Mouse (Mus musculus): ENCODE data around the gene Hs3st5. TPM values are rescaled to one million over a fixed set of nuclear protein-coding genes. Genes with fewer than 3 reads are reported as not detected.

The Hs3st5 gene
- total and polyA plus RNA-seq, 2 experiments from 2014 or later = 13.0 to 19.2 TPM

DNA sequence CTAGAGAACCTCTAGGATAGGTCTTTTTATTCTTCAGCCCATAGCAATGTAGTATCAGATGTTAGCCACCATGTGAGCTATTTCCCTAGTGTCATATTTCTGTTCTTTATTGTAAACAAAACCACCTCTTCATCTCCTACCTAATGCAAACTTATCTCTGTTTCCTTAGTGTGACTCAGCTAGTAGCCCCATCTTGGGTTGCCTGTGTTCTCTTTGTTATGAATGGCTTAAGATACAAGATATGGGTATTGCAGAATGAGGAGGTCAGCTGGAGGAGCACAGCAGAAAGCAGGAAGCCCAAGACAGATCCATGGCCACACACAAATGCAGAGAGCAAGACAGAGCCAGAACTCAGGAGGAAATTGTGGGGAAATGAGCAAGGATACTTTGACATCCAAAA is 288.7 kb downstream of the Hs3st5 start:
- no peak for DNase-seq
- H3K36me3 ChIP-seq (ENCODE audit: insufficient read depth) = no peaks in the 10 kb centered on the region
- H3K9ac ChIP-seq = no peak overlapping the region
- no peak for TF ChIP-seq CTCF (IDR thresholded peaks at IDR 0.05; ENCODE audit: low read depth)
- no peaks in the 10 kb centered on the region for H3K4me1 ChIP-seq (ENCODE audit: insufficient read depth)
- no peak overlapping the region for H3K4me3 ChIP-seq (ENCODE audit: low read depth, low read length)
- H3K4me2 ChIP-seq (ENCODE audit: low read depth) = no peak overlapping the region
- ATAC-seq = no peak
- no peaks in the 10 kb centered on the region for H3K9me3 ChIP-seq (ENCODE audit: low read length)
- H3K27ac ChIP-seq (ENCODE audit: low read depth, low read length) = no peak overlapping the region
- no peaks in the 10 kb centered on the region for H3K27me3 ChIP-seq (ENCODE audit: insufficient read depth, low read length)

DNA sequence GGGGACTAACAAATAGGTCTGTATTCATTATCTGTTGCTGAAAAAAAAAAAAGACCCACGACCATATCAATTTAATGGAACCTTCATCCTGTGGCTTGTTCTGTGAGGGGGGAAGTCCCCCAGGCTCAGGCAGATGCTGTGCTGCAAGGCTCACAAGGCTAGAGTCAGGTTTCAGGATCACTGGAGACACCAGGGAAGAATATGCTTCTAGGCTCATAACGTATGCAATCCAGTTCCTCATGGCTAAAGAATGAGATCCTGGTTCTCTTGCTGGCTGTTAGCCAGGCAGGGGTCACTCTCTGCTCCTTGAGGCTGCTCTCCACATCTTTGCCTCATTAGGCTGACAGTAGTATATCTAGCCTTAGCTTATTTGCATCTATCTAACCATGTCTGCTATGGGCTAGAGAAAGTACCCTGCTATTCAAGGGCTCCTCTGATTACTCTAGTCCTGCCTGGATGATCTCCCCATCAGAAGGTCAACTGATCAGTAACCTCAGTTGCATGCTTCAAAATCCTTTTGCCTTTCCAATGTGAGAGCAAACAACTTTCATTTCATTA is 294.4 kb downstream of the Hs3st5 start:
- no peak for ATAC-seq
- H3K4me2 ChIP-seq (ENCODE audit: low read depth) = no peak overlapping the region
- no peak for DNase-seq
- H3K4me3 ChIP-seq (ENCODE audit: low read depth, low read length) = no peak overlapping the region
- no peak overlapping the region for H3K9ac ChIP-seq
- 30% methylated on average over 2 of the region's 2 CpGs for WGBS
- no peaks in the 10 kb centered on the region for H3K36me3 ChIP-seq (ENCODE audit: insufficient read depth)
- no peaks in the 10 kb centered on the region for H3K27me3 ChIP-seq (ENCODE audit: insufficient read depth, low read length)
- TF ChIP-seq CTCF (IDR thresholded peaks at IDR 0.05; ENCODE audit: low read depth) = no peak
- no peaks in the 10 kb centered on the region for H3K9me3 ChIP-seq (ENCODE audit: low read length)
- no peak overlapping the region for H3K27ac ChIP-seq (ENCODE audit: low read depth, low read length)
- H3K4me1 ChIP-seq (ENCODE audit: insufficient read depth) = no peaks in the 10 kb centered on the region

DNA sequence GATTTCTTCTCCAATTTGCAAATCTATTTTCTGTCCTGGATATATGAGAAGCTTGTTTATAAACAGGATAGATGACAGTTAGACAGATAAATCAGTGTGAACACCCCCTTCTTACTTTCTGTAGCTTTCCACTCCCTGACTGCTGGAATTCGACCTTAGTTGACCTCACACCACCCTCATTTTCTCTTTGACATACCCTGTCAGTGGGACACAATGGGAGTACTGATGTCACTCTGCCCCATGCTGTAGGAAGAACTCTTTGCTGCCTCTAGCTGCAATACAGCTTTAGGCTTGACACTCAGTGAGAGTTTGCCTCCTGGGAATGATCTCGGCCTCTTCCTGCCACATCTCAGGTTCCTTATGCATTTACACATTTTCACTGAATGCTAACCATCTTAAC is 297.1 kb downstream of the Hs3st5 start:
- Histone ChIP-seq H3K27me3 (ENCODE audit: insufficient read depth, low read length) (no peaks in the 10 kb centered on the region), H3K9me3 (ENCODE audit: low read length) (no peaks in the 10 kb centered on the region), H3K4me1 (ENCODE audit: insufficient read depth) (no peaks in the 10 kb centered on the region), H3K4me3 (ENCODE audit: low read depth, low read length) (no peak overlapping the region), H3K27ac (ENCODE audit: low read depth, low read length) (no peak overlapping the region), H3K4me2 (ENCODE audit: low read depth) (no peak overlapping the region), H3K36me3 (ENCODE audit: insufficient read depth) (no peaks in the 10 kb centered on the region), H3K9ac (no peak overlapping the region)
- 0 out of 2 replicates have a peak, but pooled peaks have one; percentile 8 for TF ChIP-seq CTCF (IDR thresholded peaks at IDR 0.05; ENCODE audit: low read depth)
- no peak for ATAC-seq
- 21% methylated on average over 2 of the region's 2 CpGs for WGBS
- no peak for DNase-seq

- no peaks in the 10 kb centered on the region for H3K27me3 ChIP-seq (ENCODE audit: insufficient read depth, low read length)
- no peaks in the 10 kb centered on the region for H3K9me3 ChIP-seq (ENCODE audit: low read length)
- H3K4me2 ChIP-seq (ENCODE audit: low read depth) = no peak overlapping the region
- H3K4me1 ChIP-seq (ENCODE audit: insufficient read depth) = no peaks in the 10 kb centered on the region
- ATAC-seq (no peak), DNase-seq (no peak)
- H3K9ac ChIP-seq = no peak overlapping the region
- no peak overlapping the region for H3K27ac ChIP-seq (ENCODE audit: low read depth, low read length)
- no peak for TF ChIP-seq CTCF (IDR thresholded peaks at IDR 0.05; ENCODE audit: low read depth)
- WGBS = 32% methylated on average over 4 of the region's 4 CpGs
- H3K36me3 ChIP-seq (ENCODE audit: insufficient read depth) = no peaks in the 10 kb centered on the region
- no peak overlapping the region for H3K4me3 ChIP-seq (ENCODE audit: low read depth, low read length)
Measured at GRCm38 (mm10) chr10:36805265-36805664, 298.7 kb downstream of the Hs3st5 start.

- Histone ChIP-seq H3K4me1 (ENCODE audit: insufficient read depth) (no peaks in the 10 kb centered on the region), H3K9me3 (ENCODE audit: low read length) (no peaks in the 10 kb centered on the region), H3K9ac (no peak overlapping the region), H3K27me3 (ENCODE audit: insufficient read depth, low read length) (no peaks in the 10 kb centered on the region), H3K4me2 (ENCODE audit: low read depth) (no peak overlapping the region), H3K36me3 (ENCODE audit: insufficient read depth) (no peaks in the 10 kb centered on the region), H3K4me3 (ENCODE audit: low read depth, low read length) (no peak overlapping the region), H3K27ac (ENCODE audit: low read depth, low read length) (no peak overlapping the region)
- no peak for DNase-seq
- WGBS = 47% methylated on average over 5 of the region's 5 CpGs
- no peak for TF ChIP-seq CTCF (IDR thresholded peaks at IDR 0.05; ENCODE audit: low read depth)
- no peak for ATAC-seq
Measured at GRCm38 (mm10) chr10:36805788-36806187, 299.2 kb downstream of the Hs3st5 start.

- no peaks in the 10 kb centered on the region for H3K27me3 ChIP-seq (ENCODE audit: insufficient read depth, low read length)
- no peaks in the 10 kb centered on the region for H3K4me1 ChIP-seq (ENCODE audit: insufficient read depth)
- DNase-seq (no peak), ATAC-seq (no peak)
- 76% methylated on average over 5 of the region's 5 CpGs for WGBS
- no peak overlapping the region for H3K9ac ChIP-seq
- no peak for TF ChIP-seq CTCF (IDR thresholded peaks at IDR 0.05; ENCODE audit: low read depth)
- no peaks in the 10 kb centered on the region for H3K9me3 ChIP-seq (ENCODE audit: low read length)
- no peak overlapping the region for H3K27ac ChIP-seq (ENCODE audit: low read depth, low read length)
- H3K36me3 ChIP-seq (ENCODE audit: insufficient read depth) = no peaks in the 10 kb centered on the region
- no peak overlapping the region for H3K4me2 ChIP-seq (ENCODE audit: low read depth)
- H3K4me3 ChIP-seq (ENCODE audit: low read depth, low read length) = no peak overlapping the region
Measured at GRCm38 (mm10) chr10:36807007-36807406, 300.4 kb downstream of the Hs3st5 start.

DNA sequence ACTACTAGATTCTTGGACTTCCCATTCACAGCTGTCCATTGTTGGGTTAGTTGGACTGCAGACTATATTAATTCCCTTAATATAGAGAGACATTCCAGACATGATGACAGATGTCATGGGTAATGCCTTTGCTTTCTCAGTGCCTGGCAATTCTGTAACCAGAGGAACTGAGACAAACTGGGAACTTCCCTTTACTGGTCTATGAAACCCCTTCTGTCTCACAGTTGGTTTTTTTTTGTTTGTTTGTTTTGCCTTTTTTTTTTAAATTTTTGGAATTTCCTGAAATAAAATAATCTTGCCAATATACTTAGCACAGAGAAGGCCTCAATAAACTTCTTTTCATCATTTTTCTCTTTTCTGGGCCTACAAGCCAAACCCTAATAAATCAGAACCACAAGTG is 312.3 kb downstream of the Hs3st5 start:
- Histone ChIP-seq H3K27me3 (ENCODE audit: insufficient read depth, low read length) (no peaks in the 10 kb centered on the region), H3K27ac (ENCODE audit: low read depth, low read length) (no peak overlapping the region), H3K36me3 (ENCODE audit: insufficient read depth) (no peaks in the 10 kb centered on the region), H3K4me1 (ENCODE audit: insufficient read depth) (no peaks in the 10 kb centered on the region), H3K9ac (no peak overlapping the region), H3K9me3 (ENCODE audit: low read length) (no peaks in the 10 kb centered on the region), H3K4me2 (ENCODE audit: low read depth) (no peak overlapping the region), H3K4me3 (ENCODE audit: low read depth, low read length) (no peak overlapping the region)
- DNase-seq (no peak), ATAC-seq (no peak)
- no peak for TF ChIP-seq CTCF (IDR thresholded peaks at IDR 0.05; ENCODE audit: low read depth)
